Mouse (Mus musculus) hindbrain, embryonic 16.5 days (tissue): Measurements from ENCODE around the gene Trmt112. TPM values are rescaled to one million over a fixed set of nuclear protein-coding genes. Genes with fewer than 3 reads are reported as not detected.
"Not testable (repeated sequence)": the region's sequence is repeated elsewhere in the genome, so short reads cannot be mapped to it uniquely, and the experiment has no call there.

Experiments
- ATAC-seq: fragments of 200-750 bp; cut with Nextera tagmentation; 2 replicates; pipeline ENCODE4 v1.8.0; 2017; ENCODE audit warnings: moderate TSS enrichment, moderate library complexity
- H3K27ac ChIP-seq: fragments of 300-500 bp; sonication (generic); 2 replicates; pipeline ENCODE4 v1.5.1; 2014; ENCODE audit warnings: low read depth, mild to moderate bottlenecking, control low read depth, low read length, moderate library complexity
- H3K27me3 ChIP-seq: fragments of 300-500 bp; sonication (generic); replicated peaks from 2 replicates; pipeline ENCODE4 v1.6.1; 2014; ENCODE audit warnings: low read length; ENCODE audit not compliant: control insufficient read depth, insufficient read depth
- H3K36me3 ChIP-seq: fragments of 300-500 bp; sonication (generic); 2 replicates; pipeline ENCODE4 v1.6.1; 2014; ENCODE audit warnings: mild to moderate bottlenecking, low read length, moderate library complexity, mixed read lengths; ENCODE audit not compliant: control insufficient read depth, insufficient read depth
- H3K4me1 ChIP-seq: fragments of 300-500 bp; sonication (generic); 2 replicates; pipeline ENCODE4 v1.6.1; 2014; ENCODE audit warnings: low read depth, low read length; ENCODE audit not compliant: control insufficient read depth, insufficient read depth
- H3K4me2 ChIP-seq: fragments of 300-500 bp; sonication (generic); 2 replicates; pipeline ENCODE4 v1.6.1; 2014; ENCODE audit warnings: mild to moderate bottlenecking, low read length, control low read depth, moderate library complexity
- H3K4me3 ChIP-seq: fragments of 300-500 bp; sonication (generic); 2 replicates; pipeline ENCODE4 v1.5.1; 2014; ENCODE audit warnings: mild to moderate bottlenecking, low read length, control low read depth, moderate library complexity
- H3K9ac ChIP-seq: fragments of 300-500 bp; sonication (generic); 2 replicates; pipeline ENCODE4 v1.6.1; 2014; ENCODE audit warnings: low read depth, mild to moderate bottlenecking, control low read depth, low read length, moderate library complexity
- H3K9me3 ChIP-seq: fragments of 300-500 bp; sonication (generic); 2 replicates; pipeline ENCODE4 v1.6.1; 2014; ENCODE audit warnings: mild to moderate bottlenecking, low read length, moderate library complexity; ENCODE audit not compliant: control insufficient read depth
- WGBS: fragments of 180-500 bp; shearing (Covaris S2); extraction: QIAGEN DNeasy Blood & Tissue Kit; methylation state at CpG from one replicate; pipeline ENCODE4 v1.1.7; 2014; 5-methylcytosine and 5-hydroxymethylcytosine counted together
- polyA plus RNA-seq: library from polyadenylated mRNA; unstranded; fragments of >200 nt; fragmentation: Nextera tagmentation; extraction: Ambion mirVana; gene quantifications from 2 replicates; pipeline ENCODE4 v1.2.1, GENCODE M21; 2015

Trmt112 gene
- polyA plus RNA-seq, 1 experiment from 2014 or later = 101 TPM

GRCm38 (mm10) chr19:6906199-6906598 lies 3.3 kb upstream of the Trmt112 start:
- peaks cover 19% of the 10 kb centered on the region for H3K36me3 ChIP-seq
- ATAC-seq = no peak
- no peak overlapping the region for H3K9ac ChIP-seq
- no peak overlapping the region for H3K4me2 ChIP-seq
- H3K4me3 ChIP-seq = no peak overlapping the region
- no peaks in the 10 kb centered on the region for H3K27me3 ChIP-seq
- 88% methylated on average over 3 of the region's 3 CpGs for WGBS
- H3K9me3 ChIP-seq = no peaks in the 10 kb centered on the region
- H3K27ac ChIP-seq = no peak overlapping the region
- peaks cover 24% of the 10 kb centered on the region for H3K4me1 ChIP-seq

- Histone ChIP-seq H3K4me1 (peaks cover 27% of the 10 kb centered on the region), H3K9me3 (no peaks in the 10 kb centered on the region), H3K4me2 (no peak overlapping the region), H3K27me3 (no peaks in the 10 kb centered on the region), H3K36me3 (peaks cover 27% of the 10 kb centered on the region), H3K27ac (no peak overlapping the region), H3K9ac (no peak overlapping the region; the same call in 1 of the 2 replicates), H3K4me3 (no peak overlapping the region)
- no peak for ATAC-seq
- WGBS = 91% methylated on average over 8 of the region's 8 CpGs
Measured at GRCm38 (mm10) chr19:6907094-6907493, 2.4 kb upstream of the Trmt112 start.

DNA sequence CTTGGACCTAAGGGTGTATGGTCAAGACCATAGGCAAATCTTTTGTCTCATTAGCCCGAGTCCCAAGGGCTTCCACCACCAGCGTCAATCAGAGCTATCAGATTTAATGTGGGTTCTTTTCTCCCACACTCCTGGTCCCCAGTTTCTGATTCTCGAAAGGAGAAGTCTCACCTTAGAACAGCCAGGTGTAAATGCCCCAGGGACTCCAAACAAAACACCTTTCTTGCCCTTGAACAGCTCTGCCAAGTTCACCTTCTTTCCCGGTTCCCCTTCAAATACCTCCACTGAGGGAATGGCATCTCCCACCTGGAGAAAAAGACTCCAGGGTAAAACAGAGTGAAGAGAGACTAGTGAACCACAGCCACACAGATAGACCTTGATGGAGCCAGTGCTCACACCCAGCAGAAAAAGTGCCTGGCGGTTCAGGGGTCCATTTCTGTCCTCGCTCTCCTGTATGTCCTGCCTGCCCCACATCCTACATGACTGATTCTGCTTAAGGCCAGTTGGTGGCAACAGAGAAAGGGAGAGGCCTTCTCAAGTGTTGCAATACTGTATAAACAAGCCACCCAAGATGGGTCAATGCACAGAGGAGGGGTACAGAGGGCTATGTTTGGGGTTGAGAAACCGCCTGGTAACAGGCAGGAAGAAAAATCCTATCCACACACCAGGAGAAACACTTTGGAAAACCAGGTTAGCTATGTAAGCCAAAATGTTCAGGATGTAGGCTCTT lies 1.5 kb upstream of the Trmt112 start:
- no peak overlapping the region for H3K27ac ChIP-seq
- WGBS = 86% methylated on average over 7 of the region's 7 CpGs
- no peaks in the 10 kb centered on the region for H3K27me3 ChIP-seq
- peak overlapping the region; percentile 74 for H3K4me3 ChIP-seq
- peak overlapping the region; percentile 35 for H3K9ac ChIP-seq
- H3K9me3 ChIP-seq = no peaks in the 10 kb centered on the region
- peaks cover 27% of the 10 kb centered on the region for H3K4me1 ChIP-seq
- ATAC-seq = no peak
- H3K36me3 ChIP-seq = peaks cover 35% of the 10 kb centered on the region
- peak overlapping the region; percentile 67 for H3K4me2 ChIP-seq

DNA sequence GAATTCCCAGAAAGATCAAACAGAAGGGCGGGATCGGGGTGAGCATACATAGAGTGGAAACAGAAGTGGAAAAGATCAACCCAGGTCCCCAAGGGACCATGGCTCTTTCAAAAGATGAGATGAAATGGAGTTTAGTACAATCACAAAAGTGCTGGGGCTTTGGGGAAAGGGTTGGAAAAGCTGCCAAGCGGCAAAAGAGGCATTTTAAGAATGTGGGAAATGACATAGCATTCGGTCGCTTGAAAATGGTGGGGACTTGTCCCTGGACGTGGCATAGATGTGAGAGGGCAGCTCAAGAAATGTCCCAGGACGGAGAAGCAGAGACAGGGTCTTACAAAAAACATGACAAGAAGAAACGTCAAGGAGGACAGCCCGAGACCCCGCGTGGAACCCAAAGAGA lies 477 bp upstream of the Trmt112 start:
- no peaks in the 10 kb centered on the region for H3K27me3 ChIP-seq
- peak overlapping the region; percentile 74 for H3K4me3 ChIP-seq
- peaks cover 40% of the 10 kb centered on the region for H3K36me3 ChIP-seq
- peaks cover 27% of the 10 kb centered on the region for H3K4me1 ChIP-seq
- 12% methylated on average over 11 of the region's 11 CpGs for WGBS
- peak overlapping the region; percentile 67 for H3K4me2 ChIP-seq
- H3K9ac ChIP-seq = peak overlapping the region; percentile 88
- ATAC-seq = no peak
- no peaks in the 10 kb centered on the region for H3K9me3 ChIP-seq
- peak overlapping the region; percentile 99 for H3K27ac ChIP-seq

GRCm38 (mm10) chr19:6910306-6910705 lies 808 bp downstream of the Trmt112 start:
- H3K27me3 ChIP-seq, ATAC-seq, H3K9me3 ChIP-seq: not testable (repeated sequence)
- WGBS = under 1% methylated on average over 26 of the region's 30 CpGs
- Histone ChIP-seq H3K4me1 (peaks cover 27% of the 10 kb centered on the region), H3K9ac (peak overlapping the region; percentile 88), H3K4me2 (peak overlapping the region; percentile 67), H3K36me3 (peaks cover 35% of the 10 kb centered on the region), H3K4me3 (peak overlapping the region; percentile 74), H3K27ac (peak overlapping the region; percentile 99)

- H3K36me3 ChIP-seq = peaks cover 29% of the 10 kb centered on the region
- peak overlapping the region; percentile 14 for H3K4me3 ChIP-seq
Measured at GRCm38 (mm10) chr19:6911101-6912074, 1.9 kb downstream of the Trmt112 start.

GRCm38 (mm10) chr19:6912205-6912970 lies 2.9 kb downstream of the Trmt112 start:
- Histone ChIP-seq H3K9me3 (no peaks in the 10 kb centered on the region), H3K4me1 (peaks cover 24% of the 10 kb centered on the region), H3K4me3 (no peak overlapping the region), H3K36me3 (peaks cover 21% of the 10 kb centered on the region), H3K27me3 (no peaks in the 10 kb centered on the region), H3K4me2 (no peak overlapping the region), H3K9ac (no peak overlapping the region), H3K27ac (no peak overlapping the region)
- WGBS = 91% methylated on average over 15 of the region's 15 CpGs
- ATAC-seq = no peak

More at GRCm38 (mm10) chr19:6911101-6912074, 1.9 kb downstream of the Trmt112 start:
- no peaks in the 10 kb centered on the region for H3K9me3 ChIP-seq
- no peaks in the 10 kb centered on the region for H3K27me3 ChIP-seq
- H3K4me1 ChIP-seq = peaks cover 27% of the 10 kb centered on the region
- no peak for ATAC-seq
- 79% methylated on average over 19 of the region's 19 CpGs for WGBS
- H3K9ac ChIP-seq = no peak overlapping the region
- H3K27ac ChIP-seq = no peak overlapping the region
- peak overlapping the region; percentile 67 for H3K4me2 ChIP-seq

- Histone ChIP-seq H3K4me2 (no peak overlapping the region), H3K36me3 (peaks cover 21% of the 10 kb centered on the region), H3K27ac (no peak overlapping the region), H3K9me3 (no peaks in the 10 kb centered on the region), H3K4me3 (no peak overlapping the region), H3K27me3 (no peaks in the 10 kb centered on the region), H3K4me1 (peaks cover 17% of the 10 kb centered on the region), H3K9ac (no peak overlapping the region)
- WGBS = 87% methylated on average over 6 of the region's 6 CpGs
- no peak for ATAC-seq
Measured at GRCm38 (mm10) chr19:6913036-6913435, 3.5 kb downstream of the Trmt112 start.
